Mouse (Mus musculus): ENCODE data around the gene Thap7.
"Not testable (repeated sequence)": the region's sequence is repeated elsewhere in the genome, so short reads cannot be mapped to it uniquely, and the experiment has no call there.

Gene Thap7

DNA sequence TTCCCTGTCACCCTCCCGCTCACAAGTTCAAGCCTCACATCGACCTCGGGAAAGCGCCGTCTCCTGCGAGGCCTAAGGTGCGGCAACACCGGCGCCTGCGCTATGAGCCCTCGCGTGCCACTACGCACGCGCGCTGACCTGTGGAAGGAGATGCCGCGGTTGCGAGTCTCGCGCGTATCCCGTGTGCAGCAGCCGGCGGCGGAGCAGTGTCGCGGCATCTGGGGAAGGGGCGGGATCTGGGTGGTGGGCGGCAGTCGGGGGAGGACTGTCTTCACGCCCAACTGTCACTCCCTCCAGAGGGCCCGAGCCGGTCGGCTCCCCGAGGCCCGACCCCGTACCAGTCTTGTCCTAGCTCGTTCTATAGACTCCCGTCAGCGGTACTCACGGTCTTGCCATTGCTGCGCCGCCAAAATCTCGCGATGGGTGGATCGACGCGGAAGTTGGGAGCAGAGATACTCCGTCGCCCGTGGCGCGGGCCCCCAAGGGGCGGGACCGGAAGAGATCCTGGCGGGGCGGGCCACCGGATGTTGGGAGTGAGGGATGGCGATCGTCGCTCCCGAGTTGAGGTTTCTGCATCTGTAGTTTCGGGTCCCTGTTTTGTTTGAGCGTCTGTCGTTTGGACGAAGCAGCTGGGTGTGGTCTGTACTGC is at the start of gene Thap7:
Gene Thap7 (minus strand): TSS at position 497 of the 649 bp plus-strand sequence.
- DNase-seq (ENCODE audit: low spot score in 2 of 2) = peak; percentile 93 to 95

DNA sequence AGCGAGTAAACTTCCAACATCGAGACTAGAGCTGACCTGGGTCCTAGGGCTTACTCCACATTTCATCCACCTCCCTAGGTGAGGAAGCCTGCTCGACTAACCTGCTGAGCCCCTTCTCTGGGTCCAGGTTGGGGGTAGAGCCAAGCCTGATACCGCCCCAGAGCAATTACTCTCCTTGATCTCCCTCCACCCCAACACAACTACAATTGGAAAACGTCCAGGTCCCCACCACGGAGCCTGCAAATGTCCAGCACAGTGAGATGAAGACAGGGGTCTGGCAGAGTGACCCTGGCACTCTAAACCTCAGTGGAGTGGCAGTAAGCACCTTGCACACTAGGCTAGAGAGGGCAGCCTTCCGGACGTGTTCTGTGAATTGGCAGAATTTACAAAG is 45.9 kb upstream of the Thap7 start:
- no peak for DNase-seq (ENCODE audit: low spot score in 2 of 2)

DNA sequence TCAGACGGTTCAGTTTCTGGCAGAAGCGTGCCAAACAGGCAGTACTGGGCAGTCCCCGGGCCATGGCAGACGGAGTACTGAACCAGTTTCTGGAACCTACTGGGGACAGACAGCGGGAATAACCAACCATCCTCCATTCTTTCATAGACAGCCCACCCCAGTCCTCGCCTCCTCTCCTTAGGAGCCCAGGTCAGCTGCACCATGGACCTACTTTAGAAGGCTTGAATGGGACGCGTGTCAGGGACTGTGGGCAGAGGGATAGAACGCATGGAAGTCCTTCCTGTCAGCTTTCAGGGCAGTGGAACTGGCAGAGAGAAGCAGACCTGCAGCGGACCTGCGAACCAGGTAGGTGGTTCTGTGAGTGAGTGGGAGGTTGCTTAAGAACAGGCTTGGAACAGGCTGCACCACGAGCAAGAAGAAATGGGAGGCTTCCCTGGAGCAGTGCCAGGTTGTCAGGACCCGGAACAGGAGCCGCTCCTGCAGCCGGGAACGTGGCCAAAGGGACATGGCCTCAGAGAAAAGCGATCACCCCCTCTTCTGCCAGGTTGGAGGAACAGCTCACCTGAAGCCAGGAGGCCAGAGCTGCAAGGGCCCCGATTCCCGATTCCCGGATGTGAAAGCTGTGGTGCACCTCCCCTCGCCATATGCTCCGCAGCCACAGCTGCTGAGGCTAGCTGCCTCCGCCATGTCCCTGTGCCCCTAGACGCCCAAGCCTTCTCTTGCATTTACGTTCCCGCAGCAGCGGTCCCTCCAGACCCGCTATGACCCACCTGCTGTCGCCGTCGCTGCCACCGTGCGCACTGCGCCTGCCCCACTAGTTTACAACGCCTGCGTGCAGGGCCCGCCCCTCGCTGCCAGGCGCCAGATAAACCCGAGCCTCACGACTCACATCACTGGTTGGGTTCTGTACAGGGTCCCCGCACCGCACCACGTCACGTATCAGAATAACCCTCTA is 45.2 kb upstream of the Thap7 start:
- DNase-seq (ENCODE audit: low spot score in 2 of 2) = peak; percentile 61 to 65

DNA sequence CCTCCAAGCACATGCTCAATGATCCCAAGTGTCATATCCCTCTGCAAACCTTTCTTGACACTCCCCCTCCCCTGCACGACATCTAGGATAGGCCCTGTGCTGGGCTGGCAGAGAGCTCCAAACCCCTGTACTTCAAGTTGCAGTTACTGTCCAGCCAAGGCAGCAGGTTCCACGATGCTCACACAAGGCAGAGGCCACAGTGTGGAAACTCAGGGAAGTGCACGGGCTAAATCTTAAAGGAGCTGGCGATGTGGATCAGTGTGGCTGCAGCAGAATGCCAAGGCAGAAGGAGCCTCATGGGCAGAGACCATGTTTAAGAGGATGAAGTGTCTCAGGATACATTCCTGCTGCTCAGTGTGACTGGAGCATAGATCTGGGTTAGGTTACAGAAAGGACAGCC is 35.2 kb upstream of the Thap7 start:
- no peak for DNase-seq (ENCODE audit: low spot score in 2 of 2)

DNA sequence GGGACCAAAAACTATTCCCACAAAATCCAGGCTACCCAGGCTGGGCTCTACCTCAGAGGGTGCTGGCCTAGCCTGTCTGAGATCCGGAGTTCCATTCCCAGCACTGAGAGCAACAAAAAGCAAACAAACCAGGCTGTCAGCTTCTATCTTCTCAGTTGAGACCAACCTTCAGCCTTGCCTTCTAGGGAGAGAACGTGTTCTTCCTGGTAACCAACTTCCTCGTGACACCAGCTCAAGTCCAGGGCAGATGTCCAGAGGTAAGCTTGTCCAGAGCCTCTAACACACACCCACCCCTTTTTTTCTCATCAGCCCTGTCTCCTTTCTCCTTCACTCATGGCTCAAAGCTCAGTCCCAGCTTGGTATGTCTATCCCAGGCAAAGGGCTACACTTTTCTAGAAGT is 33.8 kb upstream of the Thap7 start:
- no peak for DNase-seq (ENCODE audit: low spot score in 2 of 2)

DNA sequence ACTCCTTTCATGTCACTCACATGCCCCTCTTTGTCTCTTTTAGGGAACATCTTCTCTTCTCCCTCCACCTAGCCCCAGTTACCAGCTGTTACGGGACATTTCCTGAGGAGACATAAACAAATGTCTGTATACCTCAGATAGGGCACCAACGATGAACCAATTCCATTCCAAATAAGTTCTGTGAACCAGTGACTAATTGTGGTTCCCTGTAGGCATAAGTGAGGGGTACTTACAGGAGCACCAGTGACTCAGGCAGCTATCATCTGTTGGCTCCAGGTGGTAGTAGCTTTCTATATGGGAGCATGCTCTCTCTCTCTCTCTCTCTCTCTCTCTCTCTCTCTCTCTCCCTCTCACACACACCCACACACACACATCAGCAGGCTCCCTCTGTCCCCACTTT is 33.3 kb upstream of the Thap7 start:
- no peak for DNase-seq (ENCODE audit: low spot score in 2 of 2)

DNA sequence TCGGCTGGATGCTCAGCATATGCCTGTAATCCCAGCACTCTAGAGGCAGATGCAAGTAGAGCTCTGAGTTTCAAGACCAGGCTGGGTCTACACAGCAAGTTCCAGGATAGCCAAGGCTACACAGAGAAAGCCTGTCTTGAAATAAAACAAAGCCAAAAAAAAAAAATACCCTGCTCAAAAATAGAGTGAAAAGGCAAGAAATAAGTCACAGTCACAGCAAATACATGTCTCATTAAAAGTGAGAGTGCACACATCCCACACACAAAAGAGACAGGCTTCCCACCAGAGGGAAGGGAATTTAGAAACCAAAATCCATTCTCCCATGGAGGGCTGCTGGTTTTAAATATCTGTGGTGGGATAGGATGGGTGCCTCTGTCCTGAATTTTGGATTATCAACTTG is 32.6 kb upstream of the Thap7 start:
- DNase-seq (ENCODE audit: low spot score in 2 of 2) = no peak

DNA sequence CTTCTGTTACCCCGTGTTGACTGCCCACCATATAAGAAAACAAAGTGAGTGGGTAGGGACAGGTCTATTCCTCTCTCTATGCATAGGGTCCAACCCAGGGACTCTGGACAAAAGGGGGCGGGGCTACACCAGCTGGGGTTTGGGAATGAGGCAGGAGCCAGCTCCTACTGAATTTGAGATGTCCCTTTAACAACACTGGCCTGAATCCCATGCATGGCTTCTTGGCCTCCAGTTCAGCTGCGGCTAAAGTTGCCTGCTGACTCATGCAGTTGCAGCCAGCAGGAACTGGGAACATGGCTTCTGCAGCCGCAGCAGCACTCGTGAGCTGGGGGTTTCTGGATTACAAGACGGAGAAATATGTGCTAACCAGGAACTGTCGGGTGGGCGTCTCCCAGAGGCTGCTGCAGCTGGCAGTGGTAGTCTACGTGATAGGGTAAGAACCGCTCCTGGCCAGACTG is 30.8 kb upstream of the Thap7 start, which contains the start of gene P2rx6:
Gene P2rx6 (plus strand): TSS at position 135 of the 458 bp plus-strand sequence.
- no peak for DNase-seq (ENCODE audit: low spot score in 2 of 2)

DNA sequence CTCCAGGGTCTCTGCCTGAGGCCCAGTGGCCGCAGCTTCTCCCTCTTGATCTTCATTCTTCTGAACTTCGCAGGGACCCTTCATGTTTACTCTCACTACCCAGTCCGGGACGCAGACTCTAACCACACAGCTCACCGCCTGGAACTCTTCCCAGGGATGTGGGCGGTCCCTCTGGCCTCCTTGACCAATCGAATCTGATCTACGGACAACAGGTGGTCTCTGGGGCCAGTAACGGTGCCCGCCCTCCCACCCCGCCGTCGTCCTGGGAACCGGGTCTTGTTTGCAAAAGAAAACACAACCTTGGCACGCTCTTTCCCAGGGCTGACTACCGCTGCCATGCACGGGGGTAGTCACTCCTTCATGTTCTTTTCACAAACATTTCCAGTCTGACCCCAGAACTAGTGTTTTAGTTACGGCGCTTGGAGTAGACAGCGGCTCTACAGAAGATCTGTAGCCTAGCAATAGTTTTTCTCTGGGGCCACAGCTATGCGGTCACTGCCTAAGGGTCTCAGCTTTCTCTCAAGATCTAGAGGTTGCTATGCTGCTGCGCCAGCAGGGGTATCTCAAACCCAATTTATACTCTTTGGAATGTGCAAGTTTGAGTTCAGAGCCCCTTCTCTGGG is 30.3 kb upstream of the Thap7 start, which contains the start of gene Lrrc74b:
Gene Lrrc74b (minus strand): TSS at position 120 of the 623 bp plus-strand sequence.
- peak; percentile 52 to 58 for DNase-seq (ENCODE audit: low spot score in 2 of 2)

DNA sequence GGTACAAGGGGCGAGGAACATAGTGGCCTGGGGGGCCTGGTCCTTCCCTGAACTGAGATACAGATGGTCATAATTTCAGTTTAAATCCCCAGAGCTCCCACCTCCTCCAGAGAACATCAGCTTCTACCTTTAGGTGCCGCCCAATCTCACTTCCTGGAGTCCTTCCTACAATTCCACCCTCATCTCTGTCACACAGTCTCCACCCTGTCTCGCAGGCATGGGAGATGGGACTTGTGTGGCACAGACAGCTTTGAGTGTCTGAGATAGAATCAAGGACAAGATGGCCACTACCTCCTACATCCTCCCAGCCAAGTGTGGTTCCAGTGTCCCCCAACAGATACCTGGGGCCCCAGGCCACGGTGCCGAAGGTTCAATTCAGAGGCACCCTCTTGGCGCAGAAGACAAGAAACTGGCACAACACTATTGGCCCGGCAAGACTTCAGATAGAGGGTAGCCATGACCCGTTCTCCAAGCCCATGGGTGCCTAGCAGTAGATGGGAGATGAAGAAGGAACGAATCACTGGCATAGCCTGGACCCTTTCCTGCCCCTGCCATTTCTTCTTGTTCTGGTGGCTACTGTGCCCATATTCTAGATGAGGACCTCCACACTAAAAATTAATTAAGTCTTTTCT is 28.6 kb upstream of the Thap7 start:
- DNase-seq (ENCODE audit: low spot score in 2 of 2) = no peak

DNA sequence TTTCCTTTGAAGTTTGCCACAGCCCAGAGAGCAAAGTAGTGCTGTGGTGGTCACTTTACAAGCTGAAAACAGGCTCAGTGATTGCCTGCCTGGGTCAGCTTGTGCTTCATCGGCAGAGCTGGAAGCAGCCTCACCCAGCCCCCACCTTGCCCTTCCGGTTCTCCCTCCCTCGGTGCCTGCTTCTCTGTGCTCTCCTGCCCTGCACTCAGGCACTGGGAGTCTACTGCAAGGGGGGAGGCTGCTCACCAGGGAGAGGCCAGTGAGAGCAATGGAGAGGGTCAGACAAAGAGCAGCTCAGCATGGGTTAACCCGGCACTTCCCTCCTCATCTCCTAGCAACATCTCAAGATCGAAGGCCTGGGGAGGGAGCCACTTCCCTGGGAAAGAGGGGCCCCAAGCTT is 27.9 kb upstream of the Thap7 start:
- DNase-seq (ENCODE audit: low spot score in 2 of 2) = no peak

DNA sequence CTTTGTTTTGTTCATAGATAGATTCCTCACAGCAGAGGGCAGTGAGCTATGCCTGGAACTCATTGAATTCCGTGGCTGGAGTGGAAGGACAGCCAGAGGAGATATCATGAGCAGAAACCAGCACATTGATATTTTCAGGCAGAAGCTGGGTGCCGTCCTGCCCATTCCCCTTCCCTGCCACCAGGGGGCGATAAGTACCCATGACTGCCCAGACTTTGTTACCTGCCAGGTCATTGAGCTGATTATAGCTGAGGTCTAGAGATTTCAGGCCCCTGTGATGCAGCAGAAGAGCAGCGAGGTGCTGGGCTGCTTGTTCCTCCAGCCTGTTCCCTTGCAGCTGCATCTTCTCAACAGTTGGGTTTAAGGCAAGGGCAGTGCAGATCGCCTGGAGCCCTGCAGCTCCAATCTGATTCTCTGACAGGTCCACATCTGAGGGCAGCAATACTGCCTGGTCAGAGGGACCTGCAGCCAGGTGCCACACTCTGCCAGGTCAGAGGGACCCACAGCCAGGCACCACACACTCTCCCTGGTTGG is 27.1 kb upstream of the Thap7 start:
- DNase-seq (ENCODE audit: low spot score in 2 of 2) = peak in 1 of 2 experiments; percentile 59

DNA sequence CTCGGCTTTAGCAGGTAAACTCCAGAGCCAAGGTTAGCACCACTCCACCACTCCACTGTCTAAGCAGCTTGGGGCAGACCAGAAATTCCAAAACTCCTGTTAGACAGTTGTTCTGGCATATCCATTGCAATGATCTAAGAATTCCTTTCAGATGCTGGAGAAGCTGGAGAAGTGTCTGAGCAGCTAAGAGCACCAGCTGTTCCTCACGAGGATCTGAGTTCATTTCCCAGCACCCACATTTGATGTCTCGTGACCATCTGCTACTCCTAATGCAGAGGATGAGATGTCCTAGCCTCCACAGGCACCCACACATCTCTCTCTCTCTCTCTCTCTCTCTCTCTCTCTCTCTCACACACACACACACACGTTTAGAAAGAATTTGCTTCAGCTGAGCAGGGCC is 26.0 kb upstream of the Thap7 start:
- no peak for DNase-seq (ENCODE audit: low spot score in 2 of 2)

DNA sequence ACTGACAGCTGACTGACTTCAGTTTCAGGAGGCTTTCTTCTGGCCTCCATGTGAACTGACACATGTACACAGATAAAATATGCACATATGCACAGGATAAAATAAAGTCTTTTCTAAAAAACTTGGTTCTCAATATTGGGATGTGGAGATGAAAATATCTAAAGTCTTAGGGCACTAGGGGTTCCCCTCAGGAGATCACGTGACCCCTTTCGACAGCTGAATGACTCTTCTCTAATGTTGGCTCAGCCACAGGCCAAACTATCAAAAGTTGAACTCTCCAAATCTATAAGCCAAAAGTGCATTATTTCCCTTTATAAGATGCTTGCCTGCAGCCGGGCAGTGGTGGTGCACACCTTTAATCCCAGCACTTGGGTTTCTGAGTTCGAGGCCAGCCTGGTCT is 25.2 kb upstream of the Thap7 start:
- no peak for DNase-seq (ENCODE audit: low spot score in 2 of 2)

DNA sequence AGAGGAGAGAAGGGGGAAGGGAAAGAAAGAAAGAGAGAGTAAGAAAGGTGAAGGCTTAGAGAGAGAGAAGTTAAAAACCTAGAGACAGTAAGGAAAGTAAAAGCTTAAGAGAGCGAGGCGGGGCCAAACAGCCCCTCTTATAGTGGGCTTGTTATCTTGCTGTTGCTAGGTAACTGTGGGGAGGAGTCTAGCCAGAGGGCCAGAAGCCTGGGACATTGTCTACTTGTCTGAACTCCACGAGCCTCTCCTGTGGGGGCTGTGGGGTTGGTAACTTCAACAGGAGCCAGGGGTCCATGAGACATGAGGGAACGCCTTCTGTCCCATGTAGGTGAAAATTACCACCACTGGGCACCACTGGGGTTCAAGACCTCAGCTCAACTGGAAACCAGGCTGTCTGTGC is 23.8 kb upstream of the Thap7 start:
- DNase-seq (ENCODE audit: low spot score in 2 of 2) = not testable (repeated sequence)

DNA sequence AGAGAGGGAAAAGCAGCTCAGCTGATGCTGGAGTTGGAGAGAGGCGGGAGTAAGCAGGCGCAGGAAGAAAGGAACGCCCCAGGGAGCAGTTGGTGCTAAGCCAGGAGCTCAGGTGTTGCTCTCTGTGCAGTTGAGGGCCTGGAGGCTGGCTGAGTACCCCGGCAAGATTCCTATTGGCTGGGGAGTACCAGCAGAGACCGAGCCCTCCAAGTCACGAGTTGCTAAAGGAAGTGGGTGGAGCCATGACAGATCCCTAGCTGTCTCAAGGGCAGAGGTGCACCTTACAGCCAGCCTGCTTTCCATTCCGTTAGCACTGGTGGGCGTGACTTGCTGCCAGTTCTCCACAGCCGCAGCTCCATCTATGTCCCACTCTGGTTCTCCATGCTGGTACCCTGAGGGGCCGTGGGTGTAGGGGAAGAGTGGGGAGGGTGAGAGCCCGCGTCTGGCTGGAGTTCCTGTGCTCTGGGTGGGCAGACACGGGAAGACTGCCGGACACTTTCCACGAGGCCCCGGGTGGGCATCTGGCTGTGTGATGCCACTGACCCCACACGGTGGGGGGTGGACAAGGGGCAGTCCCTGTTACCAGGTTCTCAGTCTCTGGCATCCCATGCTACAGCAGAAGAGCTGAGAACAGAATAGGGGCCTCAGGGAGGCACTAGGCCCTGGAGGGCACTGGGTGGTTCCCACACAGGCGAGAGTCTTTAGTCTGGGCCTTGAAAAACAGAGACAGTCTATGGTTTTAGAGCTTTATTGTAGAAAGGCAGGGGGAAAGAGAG is 23.2 kb upstream of the Thap7 start:
- DNase-seq (ENCODE audit: low spot score in 2 of 2) = no peak

DNA sequence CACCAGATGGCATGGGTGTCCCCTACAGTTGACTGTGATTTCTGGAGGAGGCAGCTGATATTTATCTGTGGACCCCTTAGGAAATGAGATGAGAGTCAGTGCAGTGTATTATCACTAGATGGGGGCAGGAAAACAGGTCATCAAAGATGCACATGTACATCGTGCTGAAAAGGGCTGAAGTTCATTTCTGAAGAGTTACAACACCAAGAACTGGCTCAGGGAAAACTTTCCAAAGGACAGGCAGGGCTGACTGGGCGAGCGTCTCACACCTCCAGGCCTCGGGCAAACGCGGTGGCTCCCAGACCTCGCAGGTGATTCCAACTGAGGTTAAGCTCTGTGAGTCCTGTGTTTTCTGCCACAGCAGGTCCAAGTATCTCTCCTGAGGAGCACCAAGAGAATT is 21.9 kb upstream of the Thap7 start:
- no peak for DNase-seq (ENCODE audit: low spot score in 2 of 2)

DNA sequence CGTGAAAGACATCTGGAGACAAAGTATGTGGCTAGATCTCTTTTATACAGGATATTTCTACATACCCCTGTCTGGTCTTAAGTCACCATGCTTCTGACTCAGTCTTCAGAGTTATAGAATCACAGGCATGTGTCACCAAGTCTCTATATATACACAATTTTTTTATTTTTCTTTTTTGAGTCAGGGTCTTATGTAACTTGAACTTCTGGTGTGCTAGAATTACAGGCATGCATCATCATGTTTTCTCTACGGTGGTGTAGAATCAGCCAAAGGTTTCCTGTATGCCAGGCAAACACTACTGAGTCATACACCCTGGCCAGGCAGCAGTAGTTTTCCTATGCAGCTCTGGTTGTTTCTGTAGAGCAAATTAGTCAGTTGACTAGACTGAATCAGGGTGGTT is 11.7 kb upstream of the Thap7 start:
- no peak for DNase-seq (ENCODE audit: low spot score in 2 of 2)

DNA sequence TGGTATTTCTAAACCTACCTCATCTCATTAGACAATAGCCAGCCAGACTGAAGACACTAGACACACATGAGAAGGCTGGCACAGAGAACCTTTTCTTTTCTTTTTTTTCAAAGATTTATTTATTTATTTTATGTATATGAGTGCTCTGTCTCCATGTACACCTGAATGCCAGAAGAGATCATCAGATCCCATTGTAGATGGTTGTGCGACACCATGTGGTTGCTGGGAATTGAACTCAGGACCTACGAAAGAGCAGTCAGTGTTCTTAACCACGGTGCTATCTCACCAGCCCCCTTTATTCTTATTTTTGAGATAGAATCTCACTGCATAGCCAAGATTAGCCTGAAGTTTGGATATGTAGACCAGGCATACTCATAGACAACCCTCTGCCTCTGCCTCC is 5.6 kb upstream of the Thap7 start:
- no peak for DNase-seq (ENCODE audit: low spot score in 2 of 2)

DNA sequence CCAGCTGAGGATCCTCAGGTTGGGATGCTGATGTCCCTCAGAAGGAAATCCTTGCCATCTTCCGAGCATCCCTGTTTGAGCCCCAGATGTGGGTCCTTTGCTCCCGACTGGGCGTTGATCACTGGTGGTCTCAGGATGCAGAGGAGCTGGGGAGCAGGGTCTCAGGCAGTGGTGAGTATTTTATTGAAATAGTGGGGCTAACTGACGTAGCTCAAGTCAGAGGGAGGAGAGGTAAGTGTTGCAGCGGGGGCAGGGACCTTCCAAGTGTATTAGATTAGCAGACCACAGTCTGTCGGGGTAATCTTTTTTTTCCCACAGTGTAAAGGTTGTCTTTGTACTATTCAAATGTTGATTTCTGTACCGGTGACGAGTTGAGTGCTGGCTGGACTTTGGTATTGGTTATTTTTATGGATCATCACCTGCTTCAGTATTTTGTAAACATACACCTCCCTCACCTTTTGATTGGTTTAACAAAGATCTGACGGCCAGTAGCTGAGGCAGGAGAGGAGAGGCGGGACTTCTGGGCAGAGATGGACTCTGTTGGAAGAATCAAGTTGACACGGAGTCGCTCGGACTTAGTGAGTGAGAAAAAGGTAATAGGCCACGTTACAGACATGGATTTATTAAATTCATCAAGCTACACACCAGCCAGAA is 1.9 kb upstream of the Thap7 start:
- DNase-seq (ENCODE audit: low spot score in 2 of 2) = no peak

All from frontal cortex, postnatal 10 days (tissue).